Mouse (Mus musculus): Measurements from ENCODE around the gene 1700014D04Rik. TPM values are rescaled to one million over a fixed set of nuclear protein-coding genes. Genes with fewer than 3 reads are reported as not detected.

1700014D04Rik gene
- polyA plus RNA-seq, 1 experiment from 2014 or later = not detected

Other genes with a start within 250 kb of the 1700014D04Rik start
- gene Agtpbp1, start 161.5 kb downstream of the 1700014D04Rik start, polyA plus RNA-seq (2014; fragmentation: Nextera tagmentation; extraction: Ambion mirVana) = 10.6 and 11.6 TPM in 2 replicates
- 97.2 and 102 TPM in 2 replicates for gene Naa35, start 161.5 kb downstream of the 1700014D04Rik start, polyA plus RNA-seq (2014; fragmentation: Nextera tagmentation; extraction: Ambion mirVana)
- 67.2 and 71.1 TPM in 2 replicates for gene Golm1, start 70.9 kb downstream of the 1700014D04Rik start, polyA plus RNA-seq (2014; fragmentation: Nextera tagmentation; extraction: Ambion mirVana)
- gene 4921517D22Rik, start 52.6 kb downstream of the 1700014D04Rik start, polyA plus RNA-seq (2014; fragmentation: Nextera tagmentation; extraction: Ambion mirVana) = not detected in 2 replicates
- gene Spata31d1a, start 36.4 kb downstream of the 1700014D04Rik start, polyA plus RNA-seq (2014; fragmentation: Nextera tagmentation; extraction: Ambion mirVana) = 0.03 TPM in 1 of 2 replicates, not detected in the other
- gene Spata31d1b, start 34.5 kb downstream of the 1700014D04Rik start, polyA plus RNA-seq (2014; fragmentation: Nextera tagmentation; extraction: Ambion mirVana) = not detected in 2 replicates
- not detected in 2 replicates for gene Spata31d1d, start 15.0 kb downstream of the 1700014D04Rik start, polyA plus RNA-seq (2014; fragmentation: Nextera tagmentation; extraction: Ambion mirVana)
- gene Isca1, start 23.1 kb upstream of the 1700014D04Rik start, polyA plus RNA-seq (2014; fragmentation: Nextera tagmentation; extraction: Ambion mirVana) = 103 and 108 TPM in 2 replicates
- not detected in 2 replicates for gene Gm49354, start 35.5 kb upstream of the 1700014D04Rik start, polyA plus RNA-seq (2014; fragmentation: Nextera tagmentation; extraction: Ambion mirVana)
- gene Tut7, start 76.4 kb upstream of the 1700014D04Rik start, polyA plus RNA-seq (2014; fragmentation: Nextera tagmentation; extraction: Ambion mirVana) = 44.4 and 53.2 TPM in 2 replicates